Mouse (Mus musculus): ENCODE measurements around the gene Tmprss11g.

DNA sequence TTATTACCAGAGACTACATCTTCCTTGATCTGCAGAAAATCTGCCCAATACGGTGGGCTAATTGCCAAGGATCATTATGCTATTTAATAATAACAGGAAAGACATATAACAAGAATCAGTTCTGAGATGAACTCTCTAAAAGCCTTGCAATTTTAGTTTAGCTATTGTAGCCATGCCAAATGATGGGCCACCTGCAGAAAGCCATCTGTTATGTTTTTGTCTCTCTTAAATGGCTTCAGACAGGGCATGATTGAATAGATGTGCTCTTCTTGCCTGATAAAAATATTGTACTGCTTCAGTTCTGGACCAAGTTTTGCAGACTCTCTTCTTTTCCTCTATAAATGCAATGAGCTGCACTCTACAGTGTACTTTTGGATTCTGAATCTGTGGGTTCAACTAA lies 24.9 kb downstream of the Tmprss11g start:
- no peak for TF ChIP-seq CHD2 (IDR thresholded peaks at IDR 0.05; ENCODE audit: low read depth, low read length)
- no peak for TF ChIP-seq ZNF384 (IDR thresholded peaks at IDR 0.05; ENCODE audit: low read depth, low read length)
- TF ChIP-seq HCFC1 (IDR thresholded peaks at IDR 0.05; ENCODE audit: borderline replicate concordance, insufficient read depth, low read length), result no peak
